Mouse (Mus musculus) splenic B cell, adult 2 months (primary cell): ENCODE measurements around the gene Gmip.

ENCODE experiments used
- DNase-seq: peaks from one replicate; pipeline ENCODE4 v3.0.0-alpha.2; 2011; ENCODE audit warnings: low read depth, low spot score
- H3K27me3 ChIP-seq: 2 replicates; pipeline ENCODE4 v1.6.1; 2012; ENCODE audit warnings: mild to moderate bottlenecking, low read length, moderate library complexity, mixed read lengths; ENCODE audit not compliant: control insufficient read depth, poor library complexity, insufficient read depth, severe bottlenecking
- H3K36me3 ChIP-seq: 2 replicates; pipeline ENCODE4 v1.6.1; 2012; ENCODE audit warnings: mild to moderate bottlenecking, low read length, moderate library complexity, mixed read lengths; ENCODE audit not compliant: control insufficient read depth, poor library complexity, insufficient read depth, severe bottlenecking

The Gmip gene

GRCm38 (mm10) chr8:69820466-69820865 is 12.0 kb downstream of the Gmip start:
- Histone ChIP-seq H3K27me3 (no peaks in the 10 kb centered on the region), H3K36me3 (peaks cover 8% of the 10 kb centered on the region)
- no peak for DNase-seq

DNA sequence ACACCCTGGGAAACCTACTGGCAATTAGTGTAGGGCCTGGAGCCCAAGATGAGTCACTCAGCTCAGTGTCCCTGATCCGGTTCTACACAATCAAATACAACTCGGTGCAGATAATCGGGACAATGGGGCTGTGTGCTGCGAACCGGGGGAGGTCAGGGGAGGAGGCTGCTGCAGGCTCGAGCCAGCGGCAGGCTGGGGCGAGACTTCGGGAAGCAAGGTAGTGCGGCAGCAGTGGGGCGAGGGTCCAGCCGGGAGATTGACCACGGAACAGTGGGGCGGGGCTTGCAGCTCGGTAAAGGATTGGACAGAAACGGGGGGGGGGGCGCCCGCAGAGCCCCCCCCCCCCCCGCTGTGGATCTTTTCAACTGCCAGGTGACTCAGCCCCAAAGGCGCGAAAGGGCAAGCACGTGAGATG is 13.5 kb downstream of the Gmip start:
- Histone ChIP-seq H3K27me3 (no peaks in the 10 kb centered on the region), H3K36me3 (peaks cover 7% of the 10 kb centered on the region)
- no peak for DNase-seq

DNA sequence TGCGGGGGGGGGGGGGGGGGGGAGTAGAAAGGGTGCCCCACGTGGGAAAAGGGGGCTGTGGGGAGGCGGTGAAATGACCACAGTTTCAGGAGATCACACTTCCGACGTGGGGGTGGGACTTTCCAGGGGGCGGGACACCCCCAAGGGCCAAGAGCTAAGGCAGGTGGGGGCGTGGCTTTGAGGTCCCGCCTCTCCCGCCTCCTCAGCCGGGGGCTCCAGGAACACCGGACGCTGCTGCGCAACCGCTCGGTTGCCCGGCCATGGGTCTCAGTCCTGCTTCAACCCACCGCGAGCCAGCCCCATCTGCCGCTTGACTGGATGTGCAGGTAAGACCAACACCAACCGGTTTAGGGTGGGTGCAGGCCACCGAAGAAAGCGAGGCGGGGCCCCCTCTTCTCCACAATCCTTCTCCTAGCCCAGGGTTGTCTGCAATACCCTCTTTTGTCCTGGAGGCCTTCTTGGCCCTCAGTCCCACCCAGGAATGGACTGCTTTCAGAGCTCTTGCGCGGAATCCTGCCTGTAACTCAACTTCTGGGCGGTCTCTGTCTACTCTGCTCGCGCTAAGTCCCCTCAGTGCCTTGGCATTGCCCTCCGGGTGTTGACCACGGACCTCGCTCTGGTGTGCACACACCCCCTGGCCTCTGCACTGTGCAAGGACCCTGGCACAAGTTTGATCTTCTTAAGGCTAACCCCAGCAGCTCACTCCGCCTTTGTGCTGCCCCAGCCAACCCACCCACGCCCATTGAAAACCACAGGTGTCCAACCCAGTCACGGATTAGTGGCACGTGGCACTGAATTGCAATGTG is 14.1 kb downstream of the Gmip start, which contains the start of gene Lpar2:
TSS of gene Lpar2 (plus strand) at position 44 of the 806 bp plus-strand sequence.
- peak; percentile 88 for DNase-seq

GRCm38 (mm10) chr8:69826371-69826770 is 17.9 kb downstream of the Gmip start:
- Histone ChIP-seq H3K36me3 (no peaks in the 10 kb centered on the region; the same call in 1 of the 2 replicates), H3K27me3 (no peaks in the 10 kb centered on the region)
- no peak for DNase-seq

More for the DNA sequence above, 14.1 kb downstream of the Gmip start, which contains the start of gene Lpar2:
- H3K36me3 ChIP-seq: peaks cover 3% of the 10 kb centered on the region
- no peaks in the 10 kb centered on the region for H3K27me3 ChIP-seq

DNA sequence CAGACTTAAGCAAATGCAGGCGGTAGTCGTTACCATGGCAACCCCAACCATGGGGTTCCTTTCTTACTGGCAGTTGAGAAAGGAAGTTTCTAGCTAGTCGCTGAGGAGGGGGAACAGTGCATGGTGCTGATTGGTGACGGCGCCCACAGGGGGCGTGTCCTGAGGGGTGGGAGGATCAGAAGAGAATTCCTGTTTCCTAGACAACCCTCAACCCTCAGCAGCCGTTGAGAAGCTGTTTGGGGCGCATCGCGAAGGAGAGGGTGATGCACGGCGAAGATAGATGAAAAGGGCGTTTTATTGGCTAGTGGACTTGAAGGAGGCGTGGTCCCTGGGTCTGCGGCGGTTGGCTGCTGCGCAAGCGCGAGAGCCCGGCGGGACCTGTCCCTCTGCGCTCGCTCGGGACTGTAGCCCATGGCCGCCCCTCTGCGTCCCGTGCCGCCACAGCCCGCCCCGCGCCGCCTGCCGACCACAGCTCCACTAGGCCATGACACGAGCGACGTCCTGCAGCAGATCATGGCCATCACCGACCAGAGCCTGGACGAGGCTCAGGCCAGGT is 23.9 kb downstream of the Gmip start, which contains the start of gene Pbx4:
TSS of gene Pbx4 (plus strand) at position 194 of the 556 bp plus-strand sequence.
- peak; percentile 98 for DNase-seq
- no peaks in the 10 kb centered on the region for H3K36me3 ChIP-seq

GRCm38 (mm10) chr8:69837057-69837682 is 28.7 kb downstream of the Gmip start:
- no peaks in the 10 kb centered on the region for H3K27me3 ChIP-seq
- H3K36me3 ChIP-seq: no peaks in the 10 kb centered on the region
- DNase-seq: no peak

More for the DNA sequence above, 23.9 kb downstream of the Gmip start, which contains the start of gene Pbx4:
- no peaks in the 10 kb centered on the region for H3K27me3 ChIP-seq

DNA sequence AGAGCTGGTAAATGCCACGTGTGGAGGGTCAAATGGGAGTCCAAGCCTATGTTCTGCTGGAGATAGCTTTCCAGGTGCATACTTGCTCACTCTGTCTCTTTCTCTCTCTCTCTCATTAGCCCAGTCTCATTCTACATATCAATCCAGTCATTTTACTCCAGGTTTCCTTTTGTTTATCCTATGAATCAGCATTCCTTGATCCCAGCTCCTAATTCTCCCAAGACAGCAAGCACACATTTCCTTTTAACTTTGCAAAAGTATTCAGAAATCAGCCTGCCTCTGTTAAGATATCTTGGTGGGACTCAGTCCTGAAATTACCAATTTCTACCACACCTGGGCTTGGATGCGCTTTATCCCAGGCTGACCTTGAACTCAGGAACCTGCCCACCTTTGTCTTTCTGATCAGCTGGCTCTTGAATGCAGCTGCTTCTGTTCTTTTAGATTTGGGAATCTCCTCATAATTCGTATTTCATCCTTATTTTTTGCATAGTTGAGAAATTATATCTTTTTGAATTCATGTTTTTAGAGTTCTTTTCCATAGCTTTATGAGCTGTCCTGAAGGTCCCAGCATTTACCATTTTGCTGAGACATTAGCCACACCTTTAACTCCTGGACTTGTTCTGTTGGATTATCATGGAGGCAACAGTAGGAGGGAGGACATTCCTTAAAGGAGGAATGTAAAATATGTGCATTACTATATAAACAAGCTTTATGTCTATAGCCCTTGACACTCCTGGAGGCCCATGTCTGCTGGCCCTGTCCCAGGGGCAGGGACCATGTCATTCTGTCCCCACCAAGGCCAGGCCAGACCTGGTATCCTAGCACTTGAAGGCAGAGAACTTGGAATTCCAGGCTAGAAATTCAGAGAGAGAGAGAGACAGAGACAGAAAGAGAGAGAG is 38.9 kb downstream of the Gmip start:
- Histone ChIP-seq H3K27me3 (no peaks in the 10 kb centered on the region), H3K36me3 (no peaks in the 10 kb centered on the region)
- DNase-seq: no peak

- Histone ChIP-seq H3K36me3 (no peaks in the 10 kb centered on the region), H3K27me3 (no peaks in the 10 kb centered on the region)
- no peak for DNase-seq
Observed at GRCm38 (mm10) chr8:69848951-69849350, 40.5 kb downstream of the Gmip start.

DNA sequence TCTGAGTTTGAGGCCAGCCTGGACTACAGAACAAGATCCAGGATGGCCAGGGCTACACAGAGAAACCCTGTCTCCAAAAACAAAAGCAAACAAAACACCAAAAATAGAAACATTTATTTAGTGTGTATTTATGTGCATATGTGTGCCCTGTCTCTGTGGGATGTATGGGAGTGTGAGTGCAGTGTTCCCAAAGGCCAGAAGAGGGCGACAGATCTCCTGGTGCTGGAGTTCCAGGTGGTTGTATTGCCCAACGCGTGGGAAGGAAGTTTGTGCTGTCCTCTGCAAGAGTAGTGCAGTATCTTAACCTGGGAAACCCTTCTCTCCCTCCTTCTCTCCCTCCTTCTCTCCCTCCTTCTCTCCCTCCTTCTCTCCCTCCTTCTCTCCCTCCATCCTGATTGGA is 41.4 kb downstream of the Gmip start:
- H3K36me3 ChIP-seq: no peaks in the 10 kb centered on the region

GRCm38 (mm10) chr8:69850926-69851506 is 42.5 kb downstream of the Gmip start:
- H3K36me3 ChIP-seq: no peaks in the 10 kb centered on the region
- no peak for DNase-seq
- no peaks in the 10 kb centered on the region for H3K27me3 ChIP-seq

More for the DNA sequence above, 41.4 kb downstream of the Gmip start:
- no peaks in the 10 kb centered on the region for H3K27me3 ChIP-seq
- DNase-seq: peak; percentile 46

- DNase-seq: no peak
- no peaks in the 10 kb centered on the region for H3K36me3 ChIP-seq
- H3K27me3 ChIP-seq: no peaks in the 10 kb centered on the region
Observed at GRCm38 (mm10) chr8:69853869-69854268, 45.4 kb downstream of the Gmip start.

GRCm38 (mm10) chr8:69860807-69861206 is 52.3 kb downstream of the Gmip start:
- Histone ChIP-seq H3K36me3 (no peaks in the 10 kb centered on the region), H3K27me3 (no peaks in the 10 kb centered on the region)
- DNase-seq: no peak

- no peaks in the 10 kb centered on the region for H3K36me3 ChIP-seq
- peak; percentile 19 for DNase-seq
- no peaks in the 10 kb centered on the region for H3K27me3 ChIP-seq
Observed at GRCm38 (mm10) chr8:69861251-69861650, 52.8 kb downstream of the Gmip start.
